Mouse (Mus musculus) erythroblast, embryonic 14.5 days (primary cell): ENCODE data around the gene Sel1l3. TPM values are rescaled to one million over a fixed set of nuclear protein-coding genes. Genes with fewer than 3 reads are reported as not detected.

Experiments used
- H3K27me3 ChIP-seq: 2 replicates; pipeline ENCODE4 v1.6.1; 2012; ENCODE audit warnings: inconsistent platforms; ENCODE audit not compliant: control insufficient read depth
- H3K36me3 ChIP-seq: 2 replicates; pipeline ENCODE4 v1.6.1; 2012; ENCODE audit warnings: mild to moderate bottlenecking, inconsistent platforms; ENCODE audit not compliant: control insufficient read depth
- H3K4me1 ChIP-seq: 2 replicates; pipeline ENCODE4 v1.6.1; 2012; ENCODE audit warnings: inconsistent platforms; ENCODE audit not compliant: control insufficient read depth
- H3K4me3 ChIP-seq: replicated peaks from 2 replicates; pipeline ENCODE3; 2012; ENCODE audit warnings: moderate library complexity, mild to moderate bottlenecking, inconsistent platforms
- H3K9me3 ChIP-seq: 2 replicates; pipeline ENCODE4 v1.6.1; 2012; ENCODE audit warnings: low read length, inconsistent platforms, mixed read lengths; ENCODE audit not compliant: control insufficient read depth
- GATA1 ChIP-seq: IDR thresholded peaks from 2 replicates; pipeline ENCODE4 v1.6.1; 2012; ENCODE audit warnings: low read length, inconsistent platforms, mixed read lengths
- TAL1 ChIP-seq: IDR thresholded peaks from 3 replicates; pipeline ENCODE4 v1.6.1; 2012; ENCODE audit warnings: low read length, inconsistent platforms, mixed read lengths
- polyA plus RNA-seq: library from polyadenylated mRNA; stranded (reverse); fragments of >175 nt; gene quantifications from 2 replicates; pipeline ENCODE4 v1.2.3, GENCODE M21; 2012

Gene Sel1l3
- polyA plus RNA-seq, 1 experiment = not detected

DNA sequence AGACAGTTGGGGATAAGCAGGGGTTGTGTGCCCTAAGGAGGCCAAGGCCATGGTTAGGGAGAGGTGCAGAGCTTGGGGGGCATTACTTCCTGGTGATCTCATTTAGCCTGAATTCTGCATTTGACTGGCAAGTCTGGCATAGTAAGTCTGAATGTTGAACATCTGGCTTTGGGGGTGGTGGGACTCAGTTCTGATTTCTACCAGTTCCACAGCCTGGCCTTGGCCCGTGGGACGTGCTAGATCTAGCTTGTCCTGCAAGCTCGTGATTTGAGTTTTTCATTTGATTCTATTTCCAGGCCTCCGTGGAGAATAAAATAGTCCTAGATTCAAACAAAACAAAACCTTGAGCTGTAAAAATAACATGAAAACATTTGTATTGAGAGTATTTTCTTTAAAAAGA, 46.2 kb downstream of the Sel1l3 start:
- no peak for TF ChIP-seq GATA1
- TF ChIP-seq TAL1 = no peak
- peaks cover 2% of the 10 kb centered on the region; the same call in 1 of the 2 replicates for H3K9me3 ChIP-seq
- H3K4me3 ChIP-seq = no peak overlapping the region
- H3K4me1 ChIP-seq = no peaks in the 10 kb centered on the region
- no peaks in the 10 kb centered on the region for H3K36me3 ChIP-seq
- H3K27me3 ChIP-seq = no peaks in the 10 kb centered on the region

DNA sequence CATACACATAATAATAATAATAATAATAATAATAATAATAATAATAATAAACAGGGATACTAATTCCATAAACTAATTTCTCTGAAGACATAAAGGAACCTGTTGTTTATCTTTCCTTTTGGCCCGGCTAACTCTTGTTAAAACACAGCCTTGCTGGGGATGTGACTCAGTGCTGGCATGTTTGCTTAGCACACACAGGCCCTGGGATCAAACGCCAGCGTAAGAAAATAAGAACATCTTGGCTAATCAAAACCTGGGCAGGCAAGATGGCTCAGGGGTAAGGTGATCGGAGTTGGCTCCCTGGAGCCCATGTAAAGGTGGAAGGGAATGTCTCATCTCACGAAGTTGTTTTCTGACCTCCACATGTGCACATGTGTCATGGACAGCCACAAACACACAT, 48.1 kb downstream of the Sel1l3 start:
- peaks cover 2% of the 10 kb centered on the region; the same call in 1 of the 2 replicates for H3K9me3 ChIP-seq
- no peak for TF ChIP-seq TAL1
- no peak for TF ChIP-seq GATA1
- H3K4me3 ChIP-seq = no peak overlapping the region
- no peaks in the 10 kb centered on the region for H3K36me3 ChIP-seq
- H3K27me3 ChIP-seq = no peaks in the 10 kb centered on the region
- H3K4me1 ChIP-seq = no peaks in the 10 kb centered on the region

DNA sequence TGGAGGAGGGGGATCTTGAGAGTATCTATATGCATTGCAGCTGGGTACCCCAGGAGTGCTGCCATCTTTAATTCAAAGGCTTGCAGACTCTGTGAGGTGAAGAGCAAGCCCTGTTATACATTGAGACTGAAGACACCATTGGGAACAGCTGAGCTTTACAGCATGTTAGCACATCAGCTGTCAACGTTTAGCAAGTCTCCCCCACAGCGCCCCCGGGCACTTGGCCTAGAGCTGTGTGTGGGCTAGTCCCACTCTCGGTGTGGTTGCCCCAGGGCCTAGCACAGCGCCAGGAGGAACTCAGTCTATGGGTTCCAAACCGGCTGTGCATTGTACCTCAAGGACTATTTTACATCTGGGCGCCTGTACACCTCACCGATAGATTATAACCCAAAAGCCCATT, 51.3 kb downstream of the Sel1l3 start:
- Histone ChIP-seq H3K36me3 (no peaks in the 10 kb centered on the region), H3K27me3 (no peaks in the 10 kb centered on the region), H3K4me1 (no peaks in the 10 kb centered on the region), H3K4me3 (no peak overlapping the region), H3K9me3 (peaks cover 2% of the 10 kb centered on the region; the same call in 1 of the 2 replicates)
- no peak for TF ChIP-seq TAL1
- no peak for TF ChIP-seq GATA1

DNA sequence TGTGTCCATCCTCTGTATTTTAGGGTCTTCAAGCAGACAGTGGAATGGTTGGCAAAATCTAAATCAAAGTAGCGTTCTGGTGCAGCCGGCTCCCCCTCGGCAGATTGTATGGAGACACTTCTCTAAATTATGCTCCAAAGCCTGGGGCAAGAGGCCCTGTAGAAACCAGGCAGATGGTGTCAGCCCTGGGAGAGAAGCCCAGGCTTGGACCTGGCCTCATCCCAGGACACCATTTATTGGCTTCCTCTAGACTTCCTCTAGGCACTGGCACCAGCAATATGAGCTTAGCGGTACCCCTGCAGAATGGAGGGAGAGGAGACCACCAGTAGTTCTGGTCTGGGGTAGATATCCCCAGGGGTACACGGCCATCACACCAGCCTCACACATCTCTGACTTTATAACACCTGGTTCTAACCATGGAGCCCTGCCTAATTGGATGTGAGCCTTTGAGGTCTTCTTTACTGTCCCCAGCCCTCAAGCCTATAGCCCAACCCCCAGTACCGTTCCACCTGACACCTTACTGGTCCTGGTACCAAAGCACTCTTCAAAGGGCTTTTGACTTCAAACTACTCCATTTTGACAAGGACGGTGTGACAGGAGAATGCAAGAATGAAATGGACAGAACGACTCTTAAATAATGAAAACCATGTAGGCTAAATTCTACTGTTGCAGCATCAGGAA, 52.1 kb downstream of the Sel1l3 start:
- no peaks in the 10 kb centered on the region for H3K36me3 ChIP-seq
- peaks cover 2% of the 10 kb centered on the region; the same call in 1 of the 2 replicates for H3K9me3 ChIP-seq
- TF ChIP-seq TAL1 (no peak), GATA1 (no peak)
- no peaks in the 10 kb centered on the region for H3K27me3 ChIP-seq
- no peak overlapping the region for H3K4me3 ChIP-seq
- no peaks in the 10 kb centered on the region for H3K4me1 ChIP-seq

DNA sequence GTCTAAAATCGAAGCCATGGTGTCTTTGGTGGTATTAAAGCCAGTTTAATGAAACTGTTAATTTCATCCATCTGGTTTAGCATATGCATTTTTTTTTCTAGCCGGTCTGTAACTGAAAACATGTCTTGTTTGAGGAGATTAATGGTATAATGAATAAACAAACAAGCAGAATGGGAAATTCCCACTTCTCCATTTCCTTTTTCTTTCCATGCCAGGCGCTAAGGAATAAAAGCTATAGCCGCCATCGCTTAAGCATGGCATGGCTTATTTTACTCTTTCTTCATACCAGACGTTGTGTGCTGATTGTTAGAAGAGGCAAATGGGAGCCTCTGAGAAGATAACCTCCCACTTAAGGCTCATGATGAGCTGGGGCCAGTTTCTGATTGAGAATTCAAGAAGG, 53.5 kb downstream of the Sel1l3 start:
- Histone ChIP-seq H3K9me3 (peaks cover 2% of the 10 kb centered on the region; the same call in 1 of the 2 replicates), H3K27me3 (no peaks in the 10 kb centered on the region), H3K36me3 (no peaks in the 10 kb centered on the region), H3K4me1 (no peaks in the 10 kb centered on the region), H3K4me3 (no peak overlapping the region)
- TF ChIP-seq GATA1 (no peak), TAL1 (no peak)

DNA sequence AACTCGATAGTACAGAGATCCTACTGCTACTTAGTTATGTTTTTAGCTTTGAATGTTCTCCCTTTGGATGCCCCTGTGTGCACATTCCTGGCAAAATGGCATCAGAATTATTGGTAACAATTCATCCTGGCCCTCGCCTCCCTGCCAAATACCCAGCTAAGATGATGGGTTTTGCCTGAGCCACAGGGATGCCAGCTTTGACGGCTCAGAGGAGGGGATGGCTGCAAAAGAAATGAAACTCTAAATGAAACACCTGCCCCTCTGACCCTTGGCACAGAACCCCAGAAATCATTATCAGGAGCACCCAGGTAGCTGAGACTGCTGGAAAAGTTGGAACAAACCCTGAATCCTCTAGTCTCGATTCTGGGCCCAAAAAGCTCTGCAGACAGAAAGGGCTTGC, 54.1 kb downstream of the Sel1l3 start:
- Histone ChIP-seq H3K9me3 (peaks cover 2% of the 10 kb centered on the region; the same call in 1 of the 2 replicates), H3K4me3 (no peak overlapping the region), H3K27me3 (no peaks in the 10 kb centered on the region), H3K36me3 (no peaks in the 10 kb centered on the region), H3K4me1 (no peaks in the 10 kb centered on the region)
- TF ChIP-seq TAL1 = no peak
- TF ChIP-seq GATA1 = no peak

DNA sequence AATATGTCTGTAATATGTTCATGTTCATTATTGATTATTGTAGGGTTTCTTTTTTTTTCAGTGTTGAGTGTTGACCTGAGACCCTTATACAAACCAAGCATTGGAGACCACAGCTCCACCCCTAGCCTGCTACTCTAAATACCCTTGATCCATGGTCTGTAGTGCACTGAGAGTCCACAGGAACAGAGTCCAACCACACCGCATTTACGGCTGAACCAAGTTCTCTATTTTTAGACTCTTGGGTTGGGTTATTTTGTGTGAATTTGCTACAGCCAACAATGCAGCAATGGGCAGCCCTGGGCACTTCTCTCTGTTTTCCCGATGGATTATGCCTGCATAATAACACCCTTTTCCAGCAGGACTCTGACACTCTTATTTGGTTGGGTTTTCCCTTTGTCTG, 54.6 kb downstream of the Sel1l3 start:
- no peaks in the 10 kb centered on the region for H3K27me3 ChIP-seq
- peaks cover 2% of the 10 kb centered on the region; the same call in 1 of the 2 replicates for H3K9me3 ChIP-seq
- H3K36me3 ChIP-seq = no peaks in the 10 kb centered on the region
- H3K4me3 ChIP-seq = no peak overlapping the region
- H3K4me1 ChIP-seq = no peaks in the 10 kb centered on the region
- TF ChIP-seq GATA1 (no peak), TAL1 (no peak)

DNA sequence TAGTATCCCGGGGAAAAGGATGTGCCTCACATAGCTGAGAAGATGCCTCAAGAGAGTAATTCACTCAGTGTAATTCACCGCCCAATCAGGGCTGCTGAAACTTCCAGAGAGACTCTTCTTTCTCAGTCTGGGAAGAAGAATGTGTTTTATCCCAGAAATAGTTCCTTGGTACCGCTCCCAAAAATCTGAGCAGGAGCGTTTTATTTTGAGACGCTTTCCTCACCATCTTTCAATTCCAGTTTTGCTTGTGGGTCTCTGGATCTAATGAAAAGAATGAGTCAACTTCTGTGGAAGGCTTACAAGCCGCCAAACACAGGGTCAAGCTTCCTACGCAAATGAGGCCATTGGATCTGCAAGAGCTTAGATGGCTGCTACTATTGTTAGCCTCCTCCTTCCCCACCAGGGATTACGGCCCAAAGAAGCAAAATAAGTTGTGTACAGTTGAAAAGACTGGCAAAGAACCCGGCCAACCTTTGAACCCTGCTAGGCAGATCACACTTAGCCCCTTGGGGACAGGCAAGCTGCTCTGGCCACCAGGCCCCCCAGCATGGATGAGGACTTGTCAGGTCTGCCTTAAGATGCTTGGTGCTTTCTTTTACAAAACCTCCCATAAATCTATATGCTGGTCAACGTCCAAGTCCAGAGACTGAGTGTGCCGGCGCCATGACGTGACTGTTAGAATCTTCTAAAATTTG, 57.6 kb downstream of the Sel1l3 start:
- Histone ChIP-seq H3K36me3 (no peaks in the 10 kb centered on the region), H3K4me1 (no peaks in the 10 kb centered on the region), H3K27me3 (no peaks in the 10 kb centered on the region), H3K9me3 (no peaks in the 10 kb centered on the region), H3K4me3 (no peak overlapping the region)
- TF ChIP-seq GATA1 = no peak

DNA sequence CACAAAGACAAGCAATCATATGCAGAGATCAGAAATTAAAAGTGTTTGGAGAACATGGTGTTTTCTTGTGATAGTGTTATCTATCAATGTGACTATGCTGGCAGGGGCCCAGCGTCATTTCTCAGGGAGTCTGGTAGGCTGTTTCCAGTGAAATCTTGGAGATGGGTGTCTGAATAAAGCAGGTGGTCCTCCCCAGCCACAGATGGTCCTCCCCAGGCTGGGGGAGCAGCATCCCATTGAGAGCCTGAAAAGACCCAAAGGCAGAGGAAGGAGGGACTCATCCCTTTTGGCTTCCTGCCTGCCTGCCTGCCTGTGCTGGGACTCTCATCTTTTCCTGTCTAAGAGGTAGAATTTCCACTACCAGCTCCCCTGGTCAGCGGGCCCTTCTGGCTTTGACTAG, 59.2 kb downstream of the Sel1l3 start:
- H3K9me3 ChIP-seq = no peaks in the 10 kb centered on the region
- H3K27me3 ChIP-seq = no peaks in the 10 kb centered on the region
- no peaks in the 10 kb centered on the region for H3K36me3 ChIP-seq
- TF ChIP-seq TAL1 = no peak
- TF ChIP-seq GATA1 = no peak
- no peaks in the 10 kb centered on the region for H3K4me1 ChIP-seq
- H3K4me3 ChIP-seq = no peak overlapping the region

DNA sequence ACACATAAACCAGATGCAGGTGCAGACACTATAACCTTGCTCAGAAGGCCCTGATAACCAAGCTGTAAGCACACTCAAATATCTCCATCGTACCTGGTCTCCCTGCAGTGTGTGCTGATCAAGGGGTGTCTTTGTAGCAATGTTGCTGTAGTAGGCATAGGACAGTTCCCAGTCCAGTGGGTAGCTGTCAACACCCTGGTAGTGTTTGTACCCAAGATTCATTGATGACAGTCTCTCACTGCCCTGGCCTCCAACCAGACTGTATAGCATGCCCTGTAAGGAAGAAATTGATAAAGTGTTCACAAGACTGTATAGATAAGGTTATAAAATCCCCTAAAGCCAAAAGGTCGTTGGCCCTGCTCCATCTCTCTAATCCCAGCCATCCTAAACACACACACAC, 59.6 kb downstream of the Sel1l3 start:
- Histone ChIP-seq H3K4me3 (no peak overlapping the region), H3K36me3 (no peaks in the 10 kb centered on the region), H3K9me3 (no peaks in the 10 kb centered on the region), H3K27me3 (no peaks in the 10 kb centered on the region), H3K4me1 (no peaks in the 10 kb centered on the region)
- no peak for TF ChIP-seq GATA1
- TF ChIP-seq TAL1 = no peak
